Mouse (Mus musculus) limb, embryonic 13.5 days (tissue): ENCODE measurements around the gene Rnf185. TPM values are rescaled to one million over a fixed set of nuclear protein-coding genes. Genes with fewer than 3 reads are reported as not detected.
A peak's percentile ranks its signal among the peaks of the same experiment; 100 is the strongest.

Source experiments
- ATAC-seq: fragments of 200-750 bp; cut with Nextera tagmentation; 2 replicates; pipeline ENCODE4 v1.8.0; 2017; ENCODE audit warnings: low read depth, moderate number of reproducible peaks, moderate TSS enrichment; ENCODE audit not compliant: low FRiP score
- H3K27ac ChIP-seq: fragments of 300-500 bp; sonication (generic); 2 replicates; pipeline ENCODE4 v1.5.1; 2015; ENCODE audit warnings: inconsistent platforms, mild to moderate bottlenecking, moderate library complexity
- H3K27me3 ChIP-seq: fragments of 300-500 bp; sonication (generic); 2 replicates; pipeline ENCODE4 v1.6.1; 2015; ENCODE audit warnings: mild to moderate bottlenecking, inconsistent platforms
- H3K36me3 ChIP-seq: fragments of 300-500 bp; sonication (generic); 2 replicates; pipeline ENCODE4 v1.6.1; 2015; ENCODE audit warnings: inconsistent platforms, mild to moderate bottlenecking, moderate library complexity
- H3K4me1 ChIP-seq: fragments of 300-500 bp; sonication (generic); 2 replicates; pipeline ENCODE4 v1.6.1; 2015; ENCODE audit warnings: inconsistent platforms
- H3K4me2 ChIP-seq: fragments of 300-500 bp; sonication (generic); replicated peaks from 2 replicates; pipeline ENCODE4 v1.6.1; 2015; ENCODE audit warnings: inconsistent platforms, mild to moderate bottlenecking, moderate library complexity
- H3K4me3 ChIP-seq: fragments of 300-500 bp; sonication (generic); 2 replicates; pipeline ENCODE4 v1.5.1; 2015; ENCODE audit warnings: moderate library complexity, mild to moderate bottlenecking, inconsistent platforms
- H3K9ac ChIP-seq: fragments of 300-500 bp; sonication (generic); 2 replicates; pipeline ENCODE4 v1.6.1; 2015; ENCODE audit warnings: mild to moderate bottlenecking, inconsistent platforms
- H3K9me3 ChIP-seq: fragments of 300-500 bp; sonication (generic); 2 replicates; pipeline ENCODE4 v1.6.1; 2016; ENCODE audit warnings: inconsistent platforms
- WGBS: fragments of 180-500 bp; shearing (Covaris S2); methylation state at CpG from one replicate; pipeline ENCODE4 v1.1.7; 2015; 5-methylcytosine and 5-hydroxymethylcytosine counted together
- polyA plus RNA-seq: library from polyadenylated mRNA; unstranded; fragments of >200 nt; fragmentation: Nextera tagmentation; extraction: Ambion mirVana; gene quantifications from 2 replicates; pipeline ENCODE4 v1.2.1, GENCODE M21; 2015

The Rnf185 gene
- polyA plus RNA-seq, 1 experiment from 2014 or later, result 41.3 TPM

DNA sequence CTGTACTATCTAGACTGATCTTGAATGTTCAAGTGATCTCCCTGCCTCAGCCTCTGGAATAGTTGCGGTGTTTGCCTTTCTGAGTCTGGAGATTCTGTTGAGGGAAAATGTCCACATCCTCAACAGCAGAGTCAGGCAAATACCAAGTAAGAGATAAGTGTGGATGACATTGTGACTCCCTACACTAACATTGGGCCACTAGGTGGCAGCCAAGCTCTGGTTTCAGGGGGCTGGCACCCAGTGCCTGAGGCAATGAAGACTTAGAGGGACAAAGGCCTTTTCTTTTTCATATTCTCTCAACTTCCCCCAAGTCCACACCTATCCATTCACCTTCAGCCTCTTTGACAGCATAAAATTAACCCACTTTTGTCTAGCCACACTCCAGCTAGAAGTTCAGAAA is 20.3 kb upstream of the Rnf185 start:
- 27% methylated on average over 1 of the region's 1 CpGs for WGBS
- no peak overlapping the region for H3K27ac ChIP-seq
- no peak for ATAC-seq

DNA sequence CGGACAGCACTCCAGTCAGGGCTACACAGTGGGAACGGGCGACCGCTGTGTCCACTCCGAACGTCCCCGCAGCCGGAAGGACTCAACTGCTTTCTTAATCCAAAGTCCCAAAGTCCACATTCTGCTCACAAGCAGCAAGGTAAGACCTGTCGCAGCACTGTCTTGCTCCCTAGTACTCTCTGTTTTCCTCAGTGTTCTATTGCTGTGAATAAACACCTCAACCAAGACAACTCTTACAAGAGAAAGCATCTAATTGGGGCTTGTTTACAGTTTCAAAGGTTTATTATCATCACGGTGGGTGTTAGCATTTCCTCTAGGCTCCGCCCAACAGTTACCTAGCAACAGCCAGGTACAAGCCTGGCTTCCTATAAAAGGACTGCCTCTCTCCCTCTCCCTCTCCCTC is 19.3 kb upstream of the Rnf185 start:
- Histone ChIP-seq H3K9ac (peak overlapping the region; percentile 31; the same call in 1 of the 2 replicates), H3K9me3 (no peaks in the 10 kb centered on the region), H3K27ac (no peak overlapping the region), H3K36me3 (no peaks in the 10 kb centered on the region), H3K4me2 (no peak overlapping the region), H3K27me3 (no peaks in the 10 kb centered on the region), H3K4me1 (no peaks in the 10 kb centered on the region), H3K4me3 (no peak overlapping the region)
- ATAC-seq, result no peak
- 28% methylated on average over 11 of the region's 11 CpGs for WGBS

More for the DNA sequence above, 20.3 kb upstream of the Rnf185 start:
- no peak overlapping the region for H3K9ac ChIP-seq
- H3K36me3 ChIP-seq, result no peaks in the 10 kb centered on the region
- no peak overlapping the region for H3K4me3 ChIP-seq
- H3K27me3 ChIP-seq, result no peaks in the 10 kb centered on the region
- no peak overlapping the region for H3K4me2 ChIP-seq
- H3K9me3 ChIP-seq, result no peaks in the 10 kb centered on the region
- no peaks in the 10 kb centered on the region for H3K4me1 ChIP-seq

DNA sequence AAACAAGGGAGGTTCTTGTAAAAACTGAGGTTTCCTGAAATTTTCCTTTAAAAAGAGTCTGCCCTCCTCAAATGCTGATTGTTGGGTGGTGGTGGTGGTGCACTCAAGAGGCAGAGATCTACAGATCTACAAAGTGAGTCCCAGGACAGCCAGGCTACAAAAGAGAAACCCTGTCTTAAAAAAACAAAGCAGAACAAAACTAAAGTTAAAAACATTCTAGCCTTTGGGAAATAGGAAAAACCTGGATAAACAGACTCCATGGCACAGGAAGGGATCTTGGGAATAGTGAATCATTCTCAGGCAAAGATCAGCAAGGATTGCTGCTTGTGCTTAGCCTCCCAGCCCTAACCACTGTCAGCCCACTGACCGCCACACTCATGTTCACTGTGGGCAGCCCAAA is 10.7 kb upstream of the Rnf185 start:
- Histone ChIP-seq H3K36me3 (no peaks in the 10 kb centered on the region), H3K9ac (no peak overlapping the region), H3K27me3 (no peaks in the 10 kb centered on the region), H3K27ac (no peak overlapping the region), H3K4me1 (peaks cover 2% of the 10 kb centered on the region; the same call in 1 of the 2 replicates), H3K4me3 (no peak overlapping the region), H3K9me3 (no peaks in the 10 kb centered on the region), H3K4me2 (no peak overlapping the region)
- WGBS, result 100% methylated on average over 1 of the region's 1 CpGs
- no peak for ATAC-seq

DNA sequence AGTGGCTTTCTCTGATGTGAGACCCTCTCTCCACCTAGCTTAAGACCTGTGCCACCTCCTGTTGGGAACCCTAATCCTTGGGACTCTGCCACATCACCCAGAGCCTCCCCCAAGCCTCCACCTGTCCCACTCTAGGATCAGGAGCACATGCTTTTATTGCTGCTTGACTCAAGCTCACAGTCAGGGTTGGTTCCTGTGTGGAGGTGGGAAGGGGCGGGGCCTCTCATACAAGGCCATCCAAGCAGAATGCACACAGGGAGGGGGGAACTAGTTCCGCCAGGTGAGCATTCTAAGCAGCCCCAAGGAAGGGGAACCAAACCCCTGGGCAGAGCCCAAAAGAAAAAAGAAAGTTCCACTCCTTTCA is 6.9 kb upstream of the Rnf185 start:
- no peak for ATAC-seq
- Histone ChIP-seq H3K9ac (no peak overlapping the region), H3K4me3 (no peak overlapping the region), H3K27me3 (no peaks in the 10 kb centered on the region), H3K36me3 (peaks cover 17% of the 10 kb centered on the region), H3K9me3 (no peaks in the 10 kb centered on the region), H3K4me2 (no peak overlapping the region), H3K4me1 (peaks cover 2% of the 10 kb centered on the region; the same call in 1 of the 2 replicates), H3K27ac (no peak overlapping the region)
- 78% methylated on average over 2 of the region's 2 CpGs for WGBS

DNA sequence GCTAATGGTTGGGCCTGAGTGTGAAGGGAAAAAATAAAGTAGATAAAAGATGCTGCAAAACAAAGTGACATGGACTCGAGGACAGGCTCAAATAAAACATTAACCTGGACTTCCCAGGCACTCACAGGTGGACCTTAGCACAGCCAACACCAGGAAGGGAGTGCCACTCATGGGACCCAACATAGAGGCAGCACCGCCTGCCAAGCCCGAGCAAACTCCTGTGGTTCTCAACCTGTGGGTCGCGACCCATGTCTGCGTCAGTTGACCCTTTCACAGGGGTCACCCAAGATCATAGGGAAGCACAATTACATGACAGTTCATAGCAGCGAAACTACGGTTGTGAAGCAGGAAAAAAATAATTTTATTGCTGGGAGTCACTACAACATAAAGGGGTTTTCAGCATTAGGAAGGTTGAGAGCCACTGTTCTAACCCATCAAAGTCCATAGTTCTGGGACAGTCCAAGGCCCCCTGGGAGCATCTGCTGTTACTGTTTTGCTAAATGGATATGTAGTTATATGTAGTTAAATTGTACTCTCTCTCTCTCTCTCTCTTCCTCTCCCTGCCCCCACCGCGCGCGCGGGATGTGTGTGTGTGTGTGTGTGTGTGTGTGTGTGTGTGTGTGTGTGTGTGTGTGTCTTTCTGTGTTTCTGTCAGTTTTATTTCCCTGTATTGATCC is 6.4 kb upstream of the Rnf185 start:
- Histone ChIP-seq H3K4me1 (peaks cover 3% of the 10 kb centered on the region), H3K27ac (no peak overlapping the region), H3K9ac (no peak overlapping the region), H3K9me3 (no peaks in the 10 kb centered on the region), H3K36me3 (peaks cover 17% of the 10 kb centered on the region), H3K4me2 (no peak overlapping the region), H3K4me3 (no peak overlapping the region), H3K27me3 (no peaks in the 10 kb centered on the region)
- WGBS, result 83% methylated on average over 8 of the region's 13 CpGs
- no peak for ATAC-seq

DNA sequence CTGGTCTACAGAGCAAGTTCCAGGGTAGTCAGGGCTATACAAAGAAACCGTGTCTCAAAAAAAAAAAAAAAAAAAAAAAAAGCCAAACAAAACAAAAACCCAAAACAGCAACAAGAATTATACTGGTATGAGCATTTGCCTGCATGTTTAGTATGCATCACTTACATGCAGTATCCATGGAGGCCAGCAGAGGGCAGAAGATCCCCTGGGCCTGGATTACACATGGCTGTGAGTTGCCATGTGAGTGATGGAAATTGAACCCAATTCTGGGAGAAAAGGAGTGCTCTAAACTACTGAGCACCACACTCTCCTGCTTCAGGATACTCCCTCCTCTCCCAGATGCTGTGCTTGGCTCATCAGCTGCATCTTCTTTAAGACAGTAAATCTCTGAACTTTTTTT is 4.2 kb upstream of the Rnf185 start:
- no peak overlapping the region for H3K4me3 ChIP-seq
- H3K36me3 ChIP-seq, result peaks cover 17% of the 10 kb centered on the region
- H3K4me2 ChIP-seq, result no peak overlapping the region
- no peaks in the 10 kb centered on the region for H3K9me3 ChIP-seq
- ATAC-seq, result no peak
- peaks cover 8% of the 10 kb centered on the region for H3K4me1 ChIP-seq
- no peaks in the 10 kb centered on the region for H3K27me3 ChIP-seq
- H3K9ac ChIP-seq, result no peak overlapping the region
- 30% methylated on average over 1 of the region's 1 CpGs for WGBS
- H3K27ac ChIP-seq, result no peak overlapping the region

DNA sequence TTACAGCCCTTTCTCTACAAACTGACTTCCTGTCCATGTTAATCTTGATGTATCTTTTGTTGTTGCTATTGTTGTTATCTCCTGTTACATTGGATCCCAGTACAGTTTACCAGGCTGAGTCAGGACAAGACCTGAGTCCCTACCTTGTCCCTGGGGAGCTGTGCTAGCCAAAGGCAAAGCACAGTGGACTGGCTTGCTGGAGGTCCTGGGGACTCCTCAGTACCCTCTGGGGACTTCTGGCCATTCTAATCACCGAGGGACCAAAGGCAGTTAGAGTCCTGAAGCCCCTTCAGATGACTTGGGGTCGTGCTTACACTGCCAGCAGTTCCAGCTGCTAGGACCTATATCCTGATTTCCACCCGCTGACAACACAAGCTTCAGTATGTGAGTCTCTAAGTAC is 2.3 kb upstream of the Rnf185 start:
- peaks cover 17% of the 10 kb centered on the region for H3K4me1 ChIP-seq
- H3K36me3 ChIP-seq, result peaks cover 17% of the 10 kb centered on the region
- WGBS, result 96% methylated on average over 3 of the region's 3 CpGs
- no peak overlapping the region for H3K27ac ChIP-seq
- H3K27me3 ChIP-seq, result no peaks in the 10 kb centered on the region
- no peak overlapping the region for H3K9ac ChIP-seq
- H3K9me3 ChIP-seq, result no peaks in the 10 kb centered on the region
- no peak overlapping the region for H3K4me3 ChIP-seq
- no peak overlapping the region for H3K4me2 ChIP-seq
- no peak for ATAC-seq

DNA sequence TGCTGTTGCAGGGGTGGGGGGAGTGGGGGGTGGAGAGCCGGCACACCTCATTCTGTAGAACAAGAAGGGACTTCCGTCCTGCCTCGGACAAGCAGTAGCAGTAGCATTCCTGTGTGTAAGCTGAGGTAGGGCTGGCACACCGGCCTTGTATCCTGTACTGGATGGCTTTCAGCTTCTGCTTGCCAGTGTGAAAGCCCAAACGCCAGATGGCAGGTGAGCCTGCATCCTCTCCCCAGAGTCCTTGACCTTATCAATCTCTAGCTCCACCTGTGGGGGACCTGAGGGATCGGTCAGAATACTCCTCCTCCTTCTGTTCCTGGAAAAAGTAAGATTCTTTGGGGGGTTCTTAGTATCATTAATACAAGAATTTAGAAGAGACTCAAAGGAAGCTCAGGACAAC is 1.3 kb upstream of the Rnf185 start:
- 77% methylated on average over 6 of the region's 6 CpGs for WGBS
- Histone ChIP-seq H3K4me1 (peaks cover 17% of the 10 kb centered on the region), H3K9ac (0 out of 2 replicates have a peak overlapping the region, but pooled peaks have one; percentile 19), H3K4me3 (peak overlapping the region; percentile 92), H3K27ac (no peak overlapping the region), H3K9me3 (no peaks in the 10 kb centered on the region), H3K36me3 (peaks cover 17% of the 10 kb centered on the region), H3K27me3 (no peaks in the 10 kb centered on the region), H3K4me2 (peak overlapping the region; percentile 93)
- ATAC-seq, result no peak

DNA sequence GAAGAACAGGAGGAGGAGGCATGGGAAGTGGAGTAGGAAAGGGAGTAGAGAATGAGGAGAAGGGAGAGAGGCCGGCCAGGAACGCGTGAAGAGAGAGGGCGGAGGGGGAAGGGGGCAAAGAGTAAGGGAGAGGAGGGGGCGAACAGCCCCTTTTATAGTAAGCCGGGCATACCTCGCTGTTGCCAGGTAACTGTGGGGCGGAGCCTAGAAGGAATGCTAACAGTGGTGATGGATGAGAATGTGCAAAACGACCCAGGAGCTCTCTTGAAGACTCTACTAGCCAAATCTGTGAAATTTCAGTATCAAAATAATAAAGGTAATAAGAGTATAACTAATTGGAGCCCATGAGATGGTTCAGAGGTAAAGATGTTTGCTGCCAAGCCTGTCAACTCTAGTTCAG is 606 bp upstream of the Rnf185 start:
- WGBS, result 0% methylated on average over 9 of the region's 9 CpGs

DNA sequence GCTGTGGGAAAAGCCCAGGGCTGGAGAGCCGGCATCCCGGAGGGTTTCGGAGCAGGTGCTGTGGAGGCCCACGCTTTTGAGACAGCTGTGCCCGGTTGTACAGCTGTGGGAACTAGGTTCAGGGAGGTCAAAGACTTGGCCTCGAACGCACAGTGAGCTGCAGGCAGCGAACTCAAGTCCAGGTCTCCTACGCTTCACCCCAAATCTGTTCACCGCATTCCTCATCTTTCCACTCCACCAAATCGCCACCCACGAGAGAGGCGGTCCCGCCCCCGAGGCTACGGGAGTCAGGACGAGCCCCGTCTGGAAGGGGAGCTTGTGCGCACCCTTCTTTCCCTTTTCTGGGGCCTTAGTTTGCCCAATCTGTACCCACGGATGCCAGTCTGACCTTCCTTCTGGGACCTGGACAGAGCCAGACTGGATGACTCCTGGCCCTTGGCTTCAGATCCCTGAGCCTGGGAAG is 431 bp downstream of the Rnf185 start:
- peak overlapping the region; percentile 89 for H3K27ac ChIP-seq
- peak overlapping the region; percentile 92 for H3K4me3 ChIP-seq
- peak overlapping the region; percentile 93 for H3K4me2 ChIP-seq
- H3K9ac ChIP-seq, result peak overlapping the region; percentile 86
- peak; percentile 45 for ATAC-seq
- H3K27me3 ChIP-seq, result no peaks in the 10 kb centered on the region
- H3K9me3 ChIP-seq, result no peaks in the 10 kb centered on the region
- H3K36me3 ChIP-seq, result peaks cover 17% of the 10 kb centered on the region
- under 1% methylated on average over 20 of the region's 20 CpGs for WGBS
- H3K4me1 ChIP-seq, result peaks cover 17% of the 10 kb centered on the region

More for the DNA sequence above, 606 bp upstream of the Rnf185 start:
- ATAC-seq, result peak; percentile 58
- peak overlapping the region; percentile 74 for H3K9ac ChIP-seq
- H3K4me1 ChIP-seq, result peaks cover 17% of the 10 kb centered on the region
- H3K9me3 ChIP-seq, result no peaks in the 10 kb centered on the region
- peaks cover 17% of the 10 kb centered on the region for H3K36me3 ChIP-seq
- peak overlapping the region; percentile 93 for H3K4me2 ChIP-seq
- no peaks in the 10 kb centered on the region for H3K27me3 ChIP-seq
- peak overlapping the region; percentile 89 for H3K27ac ChIP-seq
- H3K4me3 ChIP-seq, result peak overlapping the region; percentile 92

DNA sequence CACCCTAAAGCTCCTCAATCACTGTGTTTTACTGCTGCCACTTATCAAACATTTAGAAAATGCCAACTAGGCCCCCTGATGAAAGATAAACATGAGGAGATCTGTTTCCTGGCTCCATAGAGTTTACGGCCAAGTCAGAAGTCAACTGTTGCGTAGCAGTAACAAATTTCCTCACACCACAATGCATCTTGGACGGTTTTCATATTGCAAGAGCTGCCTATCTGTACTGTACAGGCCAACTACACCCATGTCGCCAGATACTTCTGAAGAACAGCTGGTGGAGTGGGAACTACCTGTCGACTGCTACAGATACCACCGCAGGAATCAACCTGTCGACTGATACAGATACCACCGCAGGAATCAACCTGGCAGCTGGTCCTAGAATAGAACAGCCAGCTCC is 7.3 kb downstream of the Rnf185 start:
- H3K27ac ChIP-seq, result no peak overlapping the region
- no peak overlapping the region for H3K4me2 ChIP-seq
- H3K4me1 ChIP-seq, result no peaks in the 10 kb centered on the region
- no peak overlapping the region for H3K9ac ChIP-seq
- H3K36me3 ChIP-seq, result no peaks in the 10 kb centered on the region
- no peak for ATAC-seq
- no peaks in the 10 kb centered on the region for H3K27me3 ChIP-seq
- H3K9me3 ChIP-seq, result no peaks in the 10 kb centered on the region
- WGBS, result 87% methylated on average over 8 of the region's 8 CpGs
- H3K4me3 ChIP-seq, result no peak overlapping the region

DNA sequence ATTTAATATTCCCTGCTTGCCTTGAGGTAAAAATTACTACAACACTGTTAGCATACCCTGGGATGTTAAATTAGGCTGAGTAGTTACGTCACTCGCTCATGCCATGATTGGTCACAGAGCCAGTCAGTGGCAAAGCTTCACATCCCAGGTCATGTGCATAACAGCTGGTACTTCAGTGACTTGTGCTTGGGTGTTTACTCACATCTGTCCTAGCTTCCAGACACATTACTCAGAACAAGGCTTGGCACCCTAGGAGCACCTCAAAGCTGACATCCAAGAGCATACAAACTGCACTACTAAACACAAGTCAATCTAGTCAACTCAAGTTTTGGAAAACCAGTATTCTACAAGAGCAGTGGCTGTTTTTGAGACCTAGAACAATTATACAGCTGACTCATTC is 9.1 kb downstream of the Rnf185 start:
- ATAC-seq, result no peak
- no peak overlapping the region for H3K4me2 ChIP-seq
- H3K9ac ChIP-seq, result no peak overlapping the region
- H3K4me1 ChIP-seq, result no peaks in the 10 kb centered on the region
- H3K27ac ChIP-seq, result no peak overlapping the region
- H3K27me3 ChIP-seq, result no peaks in the 10 kb centered on the region
- 92% methylated on average over 2 of the region's 2 CpGs for WGBS
- H3K36me3 ChIP-seq, result no peaks in the 10 kb centered on the region
- H3K4me3 ChIP-seq, result no peak overlapping the region
- H3K9me3 ChIP-seq, result no peaks in the 10 kb centered on the region

DNA sequence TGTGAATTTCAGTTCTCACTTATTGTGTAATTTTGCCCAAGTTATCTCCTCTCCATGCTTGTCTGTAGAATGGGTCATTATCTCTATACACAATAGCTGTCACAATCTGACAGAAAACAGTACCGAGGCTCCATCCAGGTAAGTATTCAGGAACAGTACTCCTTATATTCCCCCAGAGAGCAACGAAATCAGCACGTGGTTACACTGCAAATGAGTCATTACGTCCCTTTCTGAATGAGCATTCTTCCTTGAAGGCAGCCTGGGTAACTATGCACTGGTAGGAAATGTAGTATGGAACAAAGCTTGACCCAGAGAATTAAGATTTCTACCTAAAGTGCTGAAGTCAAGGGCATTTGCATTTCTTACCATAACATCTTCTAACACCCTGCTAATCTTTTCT is 9.5 kb downstream of the Rnf185 start:
- Histone ChIP-seq H3K27ac (no peak overlapping the region), H3K9me3 (no peaks in the 10 kb centered on the region), H3K4me1 (no peaks in the 10 kb centered on the region), H3K4me3 (no peak overlapping the region), H3K36me3 (no peaks in the 10 kb centered on the region), H3K4me2 (no peak overlapping the region), H3K27me3 (no peaks in the 10 kb centered on the region), H3K9ac (no peak overlapping the region)
- no peak for ATAC-seq
- 63% methylated on average over 4 of the region's 4 CpGs for WGBS
